Mouse (Mus musculus) embryonic facial prominence, embryonic 11.5 days (tissue): Measurements from ENCODE around the gene Helq. TPM values are rescaled to one million over a fixed set of nuclear protein-coding genes. Genes with fewer than 3 reads are reported as not detected.

ENCODE experiments used
- ATAC-seq: fragments of 200-750 bp; cut with Nextera tagmentation; replicated peaks from 2 replicates; pipeline ENCODE4 v1.8.0; 2017; ENCODE audit warnings: low read depth; ENCODE audit not compliant: insufficient number of reproducible peaks, low FRiP score, low TSS enrichment
- DNase-seq: peaks from one replicate; pipeline ENCODE4 v3.0.0-alpha.2; 2015; ENCODE audit warnings: low spot score
- H3K27ac ChIP-seq: fragments of 300-500 bp; sonication (generic); replicated peaks from 2 replicates; pipeline ENCODE4 v1.5.1; 2014; ENCODE audit warnings: mild to moderate bottlenecking, low read depth, low read length, control low read depth
- H3K27me3 ChIP-seq: fragments of 300-500 bp; sonication (generic); 2 replicates; pipeline ENCODE4 v1.6.1; 2014; ENCODE audit warnings: mild to moderate bottlenecking, low read length, moderate library complexity, mixed read lengths; ENCODE audit not compliant: control insufficient read depth, insufficient read depth
- H3K36me3 ChIP-seq: fragments of 300-500 bp; sonication (generic); replicated peaks from 2 replicates; pipeline ENCODE4 v1.6.1; 2014; ENCODE audit warnings: low read depth, mild to moderate bottlenecking, low read length, moderate library complexity, mixed read lengths; ENCODE audit not compliant: control insufficient read depth, insufficient read depth
- H3K4me1 ChIP-seq: fragments of 300-500 bp; sonication (generic); 2 replicates; pipeline ENCODE4 v1.6.1; 2014; ENCODE audit warnings: low read length, mixed read lengths; ENCODE audit not compliant: control insufficient read depth, insufficient read depth
- H3K4me2 ChIP-seq: fragments of 300-500 bp; sonication (generic); 2 replicates; pipeline ENCODE4 v1.6.1; 2014; ENCODE audit warnings: low read depth, mild to moderate bottlenecking, control low read depth, low read length, moderate library complexity
- H3K4me3 ChIP-seq: fragments of 300-500 bp; sonication (generic); 2 replicates; pipeline ENCODE4 v1.5.1; 2014; ENCODE audit warnings: low read depth, low read length, control low read depth
- H3K9ac ChIP-seq: fragments of 300-500 bp; sonication (generic); replicated peaks from 2 replicates; pipeline ENCODE4 v1.6.1; 2014; ENCODE audit warnings: mild to moderate bottlenecking, control low read depth, low read length
- H3K9me3 ChIP-seq: fragments of 300-500 bp; sonication (generic); replicated peaks from 2 replicates; pipeline ENCODE4 v1.6.1; 2016; ENCODE audit warnings: mild to moderate bottlenecking, low read length, inconsistent platforms, mixed read lengths; ENCODE audit not compliant: control insufficient read depth
- WGBS: fragments of 180-500 bp; shearing (Covaris S2); extraction: QIAGEN DNeasy Blood & Tissue Kit; methylation state at CpG from one replicate; pipeline ENCODE4 v1.1.7; 2014; 5-methylcytosine and 5-hydroxymethylcytosine counted together
- polyA plus RNA-seq: library from polyadenylated mRNA; unstranded; fragments of >200 nt; fragmentation: Nextera tagmentation; extraction: Ambion mirVana; gene quantifications from 2 replicates; pipeline ENCODE4 v1.2.1, GENCODE M21; 2014

Gene Helq
- polyA plus RNA-seq, 1 experiment from 2014 or later, result 21.6 TPM

- Histone ChIP-seq H3K27me3 (no peaks in the 10 kb centered on the region), H3K4me1 (no peaks in the 10 kb centered on the region), H3K4me2 (peak within 1 kb of the TSS; percentile 86), H3K36me3 (no peaks in the 10 kb centered on the region; the same call in 1 of the 2 replicates), H3K27ac (peak within 1 kb of the TSS; percentile 70), H3K4me3 (peak within 1 kb of the TSS; percentile 81), H3K9me3 (no peaks in the 10 kb centered on the region), H3K9ac (peak within 1 kb of the TSS; percentile 98)
- WGBS, result under 1% methylated on average over 63 of the region's 63 CpGs
- ATAC-seq, result peak; percentile 88
- DNase-seq, result peak; percentile 90
Observed at GRCm38 (mm10) chr5:100820483-100821184, 22.2 kb upstream of the Helq start, which contains the start of gene Abraxas1. Gene Abraxas1, minus strand, starts transcription at chr5:100820965.

- peak; percentile 35 for DNase-seq
- H3K9me3 ChIP-seq, result no peaks in the 10 kb centered on the region
- H3K4me1 ChIP-seq, result no peaks in the 10 kb centered on the region
- peak overlapping the region; percentile 86 for H3K4me2 ChIP-seq
- H3K9ac ChIP-seq, result peak overlapping the region; percentile 98
- no peak overlapping the region; the same call in 1 of the 2 replicates for H3K27ac ChIP-seq
- H3K36me3 ChIP-seq, result no peaks in the 10 kb centered on the region; the same call in 1 of the 2 replicates
- ATAC-seq, result no peak
- no peaks in the 10 kb centered on the region for H3K27me3 ChIP-seq
- H3K4me3 ChIP-seq, result peak overlapping the region; percentile 81
- WGBS, result 28% methylated on average over 16 of the region's 16 CpGs
Observed at GRCm38 (mm10) chr5:100819568-100820480, 21.4 kb upstream of the Helq start.

GRCm38 (mm10) chr5:100818341-100818740, 19.9 kb upstream of the Helq start:
- DNase-seq (no peak), ATAC-seq (no peak)
- 72% methylated on average over 4 of the region's 4 CpGs for WGBS
- H3K36me3 ChIP-seq, result peaks cover 3% of the 10 kb centered on the region
- H3K9ac ChIP-seq, result no peak overlapping the region
- H3K27me3 ChIP-seq, result no peaks in the 10 kb centered on the region
- H3K9me3 ChIP-seq, result no peaks in the 10 kb centered on the region
- no peaks in the 10 kb centered on the region for H3K4me1 ChIP-seq
- no peak overlapping the region for H3K27ac ChIP-seq
- no peak overlapping the region for H3K4me2 ChIP-seq
- no peak overlapping the region for H3K4me3 ChIP-seq

GRCm38 (mm10) chr5:100794084-100794483, 4.3 kb downstream of the Helq start:
- Histone ChIP-seq H3K4me3 (no peak overlapping the region), H3K9me3 (no peaks in the 10 kb centered on the region), H3K9ac (no peak overlapping the region), H3K27me3 (no peaks in the 10 kb centered on the region), H3K4me2 (no peak overlapping the region), H3K36me3 (no peaks in the 10 kb centered on the region; the same call in none of the 2 replicates), H3K4me1 (peaks cover 2% of the 10 kb centered on the region; the same call in 1 of the 2 replicates), H3K27ac (no peak overlapping the region)
- DNase-seq (no peak), ATAC-seq (no peak)
- 80% methylated on average over 5 of the region's 5 CpGs for WGBS

GRCm38 (mm10) chr5:100792261-100792660, 6.1 kb downstream of the Helq start:
- no peak overlapping the region for H3K9ac ChIP-seq
- no peak overlapping the region for H3K27ac ChIP-seq
- no peak overlapping the region for H3K4me2 ChIP-seq
- DNase-seq (no peak), ATAC-seq (no peak)
- 89% methylated on average over 7 of the region's 7 CpGs for WGBS
- H3K4me3 ChIP-seq, result no peak overlapping the region
- H3K9me3 ChIP-seq, result no peaks in the 10 kb centered on the region
- H3K27me3 ChIP-seq, result no peaks in the 10 kb centered on the region
- no peaks in the 10 kb centered on the region; the same call in none of the 2 replicates for H3K36me3 ChIP-seq
- H3K4me1 ChIP-seq, result peaks cover under 1% of the 10 kb centered on the region; the same call in 1 of the 2 replicates

- DNase-seq, result no peak
Observed at GRCm38 (mm10) chr5:100787527-100787926, 10.9 kb downstream of the Helq start.

GRCm38 (mm10) chr5:100779002-100779401, 19.4 kb downstream of the Helq start:
- Histone ChIP-seq H3K4me1 (no peaks in the 10 kb centered on the region), H3K27ac (no peak overlapping the region), H3K4me2 (no peak overlapping the region), H3K36me3 (no peaks in the 10 kb centered on the region; the same call in 1 of the 2 replicates), H3K9ac (no peak overlapping the region), H3K4me3 (no peak overlapping the region), H3K9me3 (no peaks in the 10 kb centered on the region), H3K27me3 (no peaks in the 10 kb centered on the region)
- ATAC-seq (no peak), DNase-seq (no peak)
- 94% methylated on average over 13 of the region's 13 CpGs for WGBS

More at GRCm38 (mm10) chr5:100787527-100787926, 10.9 kb downstream of the Helq start:
- no peak overlapping the region for H3K9ac ChIP-seq
- WGBS, result 93% methylated on average over 9 of the region's 9 CpGs
- H3K4me3 ChIP-seq, result no peak overlapping the region
- no peak overlapping the region for H3K4me2 ChIP-seq
- no peaks in the 10 kb centered on the region for H3K27me3 ChIP-seq
- ATAC-seq, result no peak
- H3K9me3 ChIP-seq, result no peaks in the 10 kb centered on the region
- H3K4me1 ChIP-seq, result no peaks in the 10 kb centered on the region
- H3K36me3 ChIP-seq, result no peaks in the 10 kb centered on the region; the same call in 1 of the 2 replicates
- H3K27ac ChIP-seq, result no peak overlapping the region
